Mouse (Mus musculus) kidney, adult 2 months (tissue): Measurements from ENCODE around the gene Ndufs7. TPM values are rescaled to one million over a fixed set of nuclear protein-coding genes. Genes with fewer than 3 reads are reported as not detected.
A peak's percentile ranks its signal among the peaks of the same experiment; 100 is the strongest.

Experiments
- DNase-seq: peaks from one replicate; pipeline ENCODE4 v3.0.0; 2021
- H3K27ac ChIP-seq: fragments of 200-500 bp; 2 replicates; pipeline ENCODE4 v1.5.1; 2012; ENCODE audit warnings: low read depth, low read length, control low read depth, inconsistent platforms; ENCODE audit not compliant: insufficient read depth
- H3K27me3 ChIP-seq: fragments of 200-500 bp; replicated peaks from 2 replicates; pipeline ENCODE4 v1.6.1; 2012; ENCODE audit warnings: mild to moderate bottlenecking, moderate library complexity, low read length, inconsistent platforms; ENCODE audit not compliant: control insufficient read depth, insufficient read depth
- H3K36me3 ChIP-seq: fragments of 200-500 bp; 2 replicates; pipeline ENCODE4 v1.6.1; 2012; ENCODE audit warnings: mild to moderate bottlenecking, moderate library complexity, low read length, inconsistent platforms; ENCODE audit not compliant: control insufficient read depth, insufficient read depth
- H3K4me1 ChIP-seq: fragments of 200-500 bp; 2 replicates; pipeline ENCODE4 v1.6.1; 2011; ENCODE audit warnings: low read length; ENCODE audit not compliant: control insufficient read depth, insufficient read depth
- H3K4me3 ChIP-seq: fragments of 200-500 bp; 2 replicates; pipeline ENCODE4 v1.5.1; 2011; ENCODE audit warnings: mild to moderate bottlenecking, low read depth, low read length, control low read depth; ENCODE audit not compliant: insufficient read depth
- CTCF ChIP-seq: fragments of 200-500 bp; conservative IDR thresholded peaks from 2 replicates; pipeline ENCODE4 v1.5.1; 2011; ENCODE audit warnings: low read depth, mild to moderate bottlenecking, control low read depth, low read length, moderate library complexity, mixed read lengths; ENCODE audit not compliant: insufficient read depth, insufficient read length
- POLR2A ChIP-seq: fragments of 200-500 bp; IDR thresholded peaks from one replicate; pipeline ENCODE4 v1.6.1; 2011; ENCODE audit warnings: low read depth, low read length, control low read depth
- WGBS: fragments of 180-500 bp; shearing (Covaris S2); methylation state at CpG from one replicate; pipeline ENCODE4 v1.1.7; 2018; 5-methylcytosine and 5-hydroxymethylcytosine counted together
- polyA plus RNA-seq: library from polyadenylated mRNA; depleted of rRNA; stranded (reverse); fragments of >200 nt; gene quantifications from 2 replicates; pipeline ENCODE4 v1.2.3, GENCODE M21; 2012

Ndufs7 gene
- polyA plus RNA-seq, 1 experiment = 1,001 TPM

- DNase-seq = no peak
- TF ChIP-seq CTCF (no peak), POLR2A (no peak)
- Histone ChIP-seq H3K4me3 (no peak overlapping the region), H3K36me3 (peaks cover 11% of the 10 kb centered on the region), H3K27me3 (no peaks in the 10 kb centered on the region), H3K27ac (no peak overlapping the region), H3K4me1 (peaks cover 22% of the 10 kb centered on the region)
- WGBS = 66% methylated on average over 12 of the region's 15 CpGs
Measured at GRCm38 (mm10) chr10:80285222-80286070, 36.5 kb downstream of the Ndufs7 start.

- TF ChIP-seq POLR2A (no peak), CTCF (no peak)
- H3K4me3 ChIP-seq = no peak overlapping the region
- H3K4me1 ChIP-seq = peaks cover under 1% of the 10 kb centered on the region; the same call in 1 of the 2 replicates
- WGBS = 91% methylated on average over 12 of the region's 12 CpGs
- no peaks in the 10 kb centered on the region for H3K27me3 ChIP-seq
- H3K27ac ChIP-seq = no peak overlapping the region
- DNase-seq = no peak
- peaks cover 11% of the 10 kb centered on the region for H3K36me3 ChIP-seq
Measured at GRCm38 (mm10) chr10:80288097-80288496, 39.2 kb downstream of the Ndufs7 start.

GRCm38 (mm10) chr10:80288657-80289056, 39.7 kb downstream of the Ndufs7 start:
- WGBS = 58% methylated on average over 8 of the region's 8 CpGs
- Histone ChIP-seq H3K27me3 (no peaks in the 10 kb centered on the region), H3K36me3 (peaks cover 11% of the 10 kb centered on the region), H3K27ac (no peak overlapping the region), H3K4me3 (no peak overlapping the region), H3K4me1 (no peaks in the 10 kb centered on the region; the same call in 1 of the 2 replicates)
- DNase-seq = no peak
- TF ChIP-seq POLR2A = no peak
- TF ChIP-seq CTCF = peak; percentile 38

GRCm38 (mm10) chr10:80292251-80293146, 43.6 kb downstream of the Ndufs7 start, which contains the start of gene Rps15:
TSS of gene Rps15 (plus strand) at chr10:80292453.
- under 1% methylated on average over 72 of the region's 72 CpGs for WGBS
- no peaks in the 10 kb centered on the region for H3K36me3 ChIP-seq
- no peaks in the 10 kb centered on the region; the same call in 1 of the 2 replicates for H3K4me1 ChIP-seq
- peak within 1 kb of the TSS; percentile 67 for H3K27ac ChIP-seq
- peak; percentile 96 for DNase-seq
- H3K4me3 ChIP-seq = peak within 1 kb of the TSS; percentile 91
- H3K27me3 ChIP-seq = no peaks in the 10 kb centered on the region
- TF ChIP-seq POLR2A (peak; percentile 95), CTCF (peak; percentile 72)

GRCm38 (mm10) chr10:80293325-80293724, 44.4 kb downstream of the Ndufs7 start:
- Histone ChIP-seq H3K36me3 (no peaks in the 10 kb centered on the region), H3K4me3 (peak overlapping the region; percentile 91), H3K4me1 (no peaks in the 10 kb centered on the region; the same call in 1 of the 2 replicates), H3K27ac (no peak overlapping the region), H3K27me3 (no peaks in the 10 kb centered on the region)
- 23% methylated on average over 14 of the region's 14 CpGs for WGBS
- no peak for DNase-seq
- TF ChIP-seq POLR2A (no peak), CTCF (no peak)

- 62% methylated on average over 4 of the region's 4 CpGs for WGBS
- H3K27ac ChIP-seq = no peak overlapping the region
- no peak overlapping the region for H3K4me3 ChIP-seq
- no peaks in the 10 kb centered on the region for H3K27me3 ChIP-seq
- no peak for TF ChIP-seq POLR2A
- TF ChIP-seq CTCF = no peak
- DNase-seq = no peak
- H3K36me3 ChIP-seq = no peaks in the 10 kb centered on the region
- no peaks in the 10 kb centered on the region; the same call in 1 of the 2 replicates for H3K4me1 ChIP-seq
Measured at GRCm38 (mm10) chr10:80294311-80294710, 45.4 kb downstream of the Ndufs7 start.

- DNase-seq = no peak
- no peaks in the 10 kb centered on the region for H3K27me3 ChIP-seq
- H3K4me1 ChIP-seq = no peaks in the 10 kb centered on the region; the same call in 1 of the 2 replicates
- H3K4me3 ChIP-seq = no peak overlapping the region
- H3K36me3 ChIP-seq = no peaks in the 10 kb centered on the region
- 59% methylated on average over 7 of the region's 7 CpGs for WGBS
- no peak overlapping the region for H3K27ac ChIP-seq
- no peak for TF ChIP-seq CTCF
- TF ChIP-seq POLR2A = no peak
Measured at GRCm38 (mm10) chr10:80294788-80295303, 45.9 kb downstream of the Ndufs7 start.
